Mouse (Mus musculus) NIH3T3 (cell line): Measurements from ENCODE around the gene Depdc5.
A peak's percentile ranks its signal among the peaks of the same experiment; 100 is the strongest.
"Not testable (repeated sequence)": the region's sequence is repeated elsewhere in the genome, so short reads cannot be mapped to it uniquely, and the experiment has no call there.

Experiments used
- DNase-seq: peaks from one replicate; pipeline ENCODE4 v3.0.0-alpha.2; 2012; ENCODE audit warnings: low read depth

The Depdc5 gene

DNA sequence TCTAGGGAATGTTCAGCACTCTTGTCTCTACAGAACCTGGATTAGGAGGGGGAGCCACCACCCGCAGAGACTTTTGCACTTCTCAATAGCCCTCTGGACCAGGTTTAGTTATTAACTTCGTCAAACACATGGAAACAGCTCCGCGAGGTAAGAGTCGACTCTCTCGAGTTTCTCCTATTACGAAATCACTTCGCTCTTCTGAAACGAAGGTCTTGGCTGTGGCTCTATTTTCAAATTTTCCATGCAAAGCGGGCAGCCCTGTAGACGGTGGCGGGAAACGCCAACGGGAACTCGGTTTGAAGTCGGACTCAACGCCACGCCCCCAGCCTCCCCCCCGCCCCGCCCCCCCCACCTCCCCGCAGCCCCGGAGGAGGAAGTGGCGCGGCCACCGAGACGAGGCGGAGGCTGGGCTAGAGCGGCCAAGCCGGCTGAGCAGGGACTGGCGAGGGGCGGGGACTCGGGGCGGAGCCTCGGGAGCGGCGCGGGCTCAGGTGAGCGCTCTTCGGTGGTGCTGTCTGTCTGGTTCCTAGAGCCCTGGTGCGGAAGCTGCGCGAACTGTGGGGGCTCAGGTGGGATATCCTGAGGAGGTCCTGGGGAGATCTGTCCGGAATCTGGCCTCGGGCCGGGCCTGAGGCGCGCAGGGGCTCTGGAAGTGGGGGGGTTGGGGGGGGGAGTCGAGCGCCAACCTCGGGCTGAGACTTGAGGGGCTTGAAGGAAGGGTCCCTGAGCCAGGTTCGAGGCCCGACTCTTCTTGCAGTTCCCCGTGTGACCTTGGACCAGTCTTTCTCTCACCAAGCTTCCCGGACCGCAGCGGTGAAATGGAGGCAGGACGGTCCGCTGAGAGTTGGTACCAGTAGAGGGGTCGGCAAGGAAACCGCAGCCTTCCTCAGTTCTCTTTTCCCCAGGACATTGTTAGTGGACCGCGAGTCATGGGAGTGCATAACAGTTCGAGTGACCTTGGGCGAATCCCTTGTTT, at the start of gene Depdc5:
Depdc5 (plus strand) TSS at position 449 of the 976 bp plus-strand sequence.
- peak; percentile 97 for DNase-seq

DNA sequence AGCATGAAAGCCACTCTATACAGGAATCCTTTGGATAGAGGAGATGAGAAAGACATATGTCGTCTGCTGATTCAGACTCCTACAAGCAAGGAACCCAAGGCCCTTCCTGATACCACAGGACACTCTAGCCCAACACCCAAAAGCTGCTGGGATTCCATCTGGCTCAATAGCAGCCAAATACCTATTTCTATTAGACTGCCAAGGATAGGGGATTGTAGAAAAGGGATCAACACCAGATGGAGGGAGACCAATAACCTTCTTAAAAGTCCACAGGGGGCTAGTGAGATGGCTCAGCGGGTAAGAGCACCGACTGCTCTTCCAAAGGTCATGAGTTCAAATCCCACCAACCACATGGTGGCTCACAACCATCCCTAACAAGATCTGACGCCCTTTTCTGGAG, 48.1 kb upstream of the Depdc5 start:
- no peak for DNase-seq

DNA sequence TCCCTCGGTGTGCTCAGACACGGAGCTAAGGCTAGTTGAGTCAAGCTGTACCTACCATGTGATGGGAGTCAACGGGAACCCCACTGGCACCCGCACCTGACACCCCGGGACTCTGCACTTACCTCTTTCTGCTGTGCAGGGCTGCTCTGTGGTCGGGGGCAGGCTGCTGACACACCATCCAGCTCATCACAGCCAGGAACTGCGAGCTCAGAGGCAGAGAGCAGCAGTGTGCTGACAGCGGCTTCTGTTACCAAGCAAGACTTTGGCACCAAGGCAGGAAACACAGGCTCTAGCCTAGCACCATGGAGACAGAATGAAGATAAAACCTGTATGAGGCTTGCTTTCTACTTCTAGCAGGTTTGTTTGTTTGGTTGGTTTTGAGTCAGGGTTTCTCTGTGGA, 43.0 kb upstream of the Depdc5 start:
- no peak for DNase-seq

DNA sequence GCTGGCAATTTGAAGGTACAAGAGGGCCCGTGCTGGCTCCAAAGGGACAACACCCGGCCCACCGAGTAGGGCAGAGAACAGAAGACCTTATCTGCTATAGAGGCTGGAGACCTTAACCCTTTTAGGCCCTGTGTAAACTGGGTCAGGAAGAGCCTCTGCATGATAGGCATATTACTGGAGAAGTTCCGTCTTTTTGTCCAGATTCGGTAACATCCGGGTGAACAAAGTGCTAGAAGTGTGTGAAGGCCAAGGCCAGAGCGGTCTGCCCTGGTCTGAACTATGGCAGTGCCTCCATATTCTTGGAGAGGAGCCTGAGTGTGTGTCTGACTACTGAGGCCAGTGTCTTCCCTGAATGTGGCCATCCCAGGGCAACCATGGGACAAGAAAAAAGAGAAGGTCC, 36.5 kb upstream of the Depdc5 start, which contains the start of gene Gm20671:
Gm20671 (minus strand) TSS at position 101 of the 400 bp plus-strand sequence.
- DNase-seq = no peak

DNA sequence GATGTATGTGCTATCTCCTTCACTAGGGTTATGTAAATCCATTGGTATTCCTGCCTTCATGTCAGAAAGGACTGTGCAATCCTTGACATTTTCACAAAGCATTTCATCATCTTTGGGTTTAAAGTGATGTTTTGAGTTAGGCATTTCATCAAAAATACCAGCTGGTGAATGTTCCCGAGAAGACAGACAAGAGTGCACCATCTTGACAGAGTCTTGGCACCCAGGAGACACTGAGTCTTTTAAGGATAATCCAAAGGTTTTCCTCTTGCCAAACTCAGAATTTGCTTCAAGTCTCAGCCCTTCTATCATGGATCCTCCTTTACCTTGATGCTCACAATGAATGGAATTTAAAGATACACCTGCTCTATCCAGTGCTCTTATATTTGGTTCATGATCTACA, 34.7 kb upstream of the Depdc5 start:
- not testable (repeated sequence) for DNase-seq

DNA sequence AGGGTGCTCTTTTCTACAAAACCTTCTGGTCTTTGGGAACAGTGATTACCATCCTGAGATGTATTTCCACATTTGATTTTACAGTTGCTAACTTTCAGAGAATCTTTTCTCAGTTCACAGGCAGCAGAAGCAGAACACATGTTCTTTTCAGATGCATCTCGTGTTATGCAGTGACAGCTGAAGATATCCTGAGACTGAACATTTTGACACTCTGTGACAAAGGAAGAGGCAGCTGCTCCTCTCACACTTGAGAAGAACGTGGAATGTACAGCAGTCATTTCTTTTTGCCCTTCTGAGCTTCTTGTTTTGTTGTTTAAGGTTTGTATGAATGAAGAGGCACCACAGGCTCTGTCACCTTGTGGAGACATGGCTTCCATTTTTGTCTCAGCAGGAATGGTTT, 33.4 kb upstream of the Depdc5 start:
- DNase-seq = no peak

DNA sequence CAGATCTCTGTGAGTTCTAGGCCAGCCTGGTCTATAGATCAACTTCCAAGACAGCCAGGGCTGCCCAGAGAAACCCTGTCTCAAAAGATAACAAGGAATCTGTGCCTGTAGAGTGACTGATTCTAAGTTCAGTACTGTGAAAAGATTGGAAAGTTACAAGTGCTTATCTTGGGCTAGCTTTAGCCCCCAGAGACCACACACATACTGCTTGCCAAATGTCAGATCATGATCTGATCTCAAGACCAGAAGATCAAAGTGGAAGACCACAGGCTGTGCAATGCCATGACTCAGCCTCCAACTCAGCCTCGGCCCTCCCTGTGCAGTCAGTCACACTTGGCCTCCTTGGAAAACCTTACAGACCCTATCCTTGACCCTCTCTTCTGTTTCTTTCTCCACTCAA, 29.0 kb upstream of the Depdc5 start:
- DNase-seq = no peak

DNA sequence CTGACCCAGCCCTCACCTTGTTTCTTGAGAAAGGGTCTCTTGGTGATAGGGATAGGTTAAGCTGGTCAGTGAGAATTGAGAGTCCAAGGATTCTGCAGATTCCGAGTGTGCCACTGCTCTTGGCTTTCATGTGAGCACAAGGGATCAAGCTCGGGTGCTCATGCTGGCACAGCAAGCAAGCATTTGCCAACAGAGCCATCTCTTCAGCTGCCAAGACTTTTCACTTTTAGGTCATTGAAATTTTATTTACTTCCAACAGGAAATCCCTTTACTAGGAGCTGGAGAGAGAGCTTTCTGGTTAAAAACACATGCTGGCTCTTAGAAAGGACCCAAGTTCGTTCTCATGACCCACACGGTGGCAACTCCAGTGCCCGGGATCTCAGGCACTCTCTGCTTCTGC, 26.5 kb upstream of the Depdc5 start:
- no peak for DNase-seq

DNA sequence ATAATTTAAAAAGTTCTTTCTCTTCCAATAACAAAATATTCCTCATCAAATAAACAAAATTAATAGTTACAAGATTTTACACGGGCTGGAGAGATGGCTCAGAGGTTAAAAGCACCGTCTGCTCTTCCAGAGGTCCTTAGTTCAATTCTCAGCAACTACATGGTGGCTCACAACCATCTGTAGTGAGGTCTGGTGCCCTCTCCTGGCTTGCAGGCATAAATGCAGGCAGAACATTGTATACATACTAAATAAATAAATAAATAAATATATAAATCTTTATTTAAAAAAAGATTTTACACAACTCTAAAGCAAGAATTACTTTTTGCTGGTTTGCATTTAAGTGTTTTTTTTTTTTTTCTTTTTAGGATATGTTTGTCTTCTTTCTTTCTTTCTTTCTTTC, 23.5 kb upstream of the Depdc5 start:
- no peak for DNase-seq

DNA sequence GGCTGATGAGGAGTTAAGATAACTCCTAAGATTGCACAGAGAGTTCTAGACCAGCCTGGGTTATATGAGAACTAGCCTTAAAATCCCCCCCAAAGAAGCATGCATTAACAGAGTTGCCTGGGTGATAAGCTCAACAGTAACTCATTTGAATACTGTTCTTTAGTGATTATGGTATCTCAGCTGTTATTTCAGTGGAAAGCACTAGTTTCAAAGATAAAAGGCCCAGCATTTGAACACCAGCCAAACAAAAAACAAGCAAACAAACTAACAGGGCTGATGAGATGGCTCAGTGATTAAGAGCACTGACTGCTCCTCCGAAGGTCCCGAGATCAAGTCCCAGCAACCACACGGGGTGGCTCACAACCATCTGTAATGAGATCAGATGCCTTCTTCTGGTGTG, 14.3 kb upstream of the Depdc5 start:
- DNase-seq = no peak

DNA sequence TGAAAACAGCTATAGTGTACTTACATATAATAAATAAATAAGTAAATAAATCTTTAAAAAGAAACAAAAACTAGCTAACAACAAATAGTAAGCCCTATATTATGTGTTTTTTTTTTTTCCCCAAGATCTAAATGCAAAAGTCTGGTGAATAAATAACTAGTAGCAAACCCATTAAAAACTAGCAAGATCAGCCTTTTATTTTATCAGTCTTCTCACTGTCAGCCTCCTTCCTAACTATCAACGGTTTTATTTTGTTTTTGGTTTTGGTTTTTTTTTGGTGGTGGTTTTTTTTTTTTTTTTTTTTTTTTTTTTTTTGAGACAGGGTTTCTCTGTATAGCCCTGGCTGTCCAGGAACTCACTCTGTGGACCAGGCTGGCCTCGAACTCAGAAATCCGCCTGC, 13.9 kb upstream of the Depdc5 start:
- DNase-seq = not testable (repeated sequence)

DNA sequence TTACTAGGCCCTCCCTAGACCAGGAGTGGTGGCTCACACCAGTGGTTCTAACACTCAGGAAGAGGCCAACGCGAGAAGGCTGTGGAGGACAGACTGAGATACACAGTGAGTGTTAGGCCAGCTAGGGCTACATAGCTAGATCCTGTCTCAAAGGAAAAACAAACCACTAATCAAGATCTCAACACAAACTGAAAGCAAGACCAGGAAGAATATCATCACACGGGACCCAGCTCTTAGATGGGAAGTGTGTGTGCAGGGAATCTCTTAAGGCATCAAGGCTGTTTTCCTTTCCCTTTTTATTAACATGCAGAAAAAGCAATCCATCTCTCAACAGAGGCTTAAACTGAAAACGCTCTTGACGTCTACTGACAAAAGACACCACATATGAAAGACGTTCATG, 11.5 kb upstream of the Depdc5 start:
- DNase-seq = no peak

DNA sequence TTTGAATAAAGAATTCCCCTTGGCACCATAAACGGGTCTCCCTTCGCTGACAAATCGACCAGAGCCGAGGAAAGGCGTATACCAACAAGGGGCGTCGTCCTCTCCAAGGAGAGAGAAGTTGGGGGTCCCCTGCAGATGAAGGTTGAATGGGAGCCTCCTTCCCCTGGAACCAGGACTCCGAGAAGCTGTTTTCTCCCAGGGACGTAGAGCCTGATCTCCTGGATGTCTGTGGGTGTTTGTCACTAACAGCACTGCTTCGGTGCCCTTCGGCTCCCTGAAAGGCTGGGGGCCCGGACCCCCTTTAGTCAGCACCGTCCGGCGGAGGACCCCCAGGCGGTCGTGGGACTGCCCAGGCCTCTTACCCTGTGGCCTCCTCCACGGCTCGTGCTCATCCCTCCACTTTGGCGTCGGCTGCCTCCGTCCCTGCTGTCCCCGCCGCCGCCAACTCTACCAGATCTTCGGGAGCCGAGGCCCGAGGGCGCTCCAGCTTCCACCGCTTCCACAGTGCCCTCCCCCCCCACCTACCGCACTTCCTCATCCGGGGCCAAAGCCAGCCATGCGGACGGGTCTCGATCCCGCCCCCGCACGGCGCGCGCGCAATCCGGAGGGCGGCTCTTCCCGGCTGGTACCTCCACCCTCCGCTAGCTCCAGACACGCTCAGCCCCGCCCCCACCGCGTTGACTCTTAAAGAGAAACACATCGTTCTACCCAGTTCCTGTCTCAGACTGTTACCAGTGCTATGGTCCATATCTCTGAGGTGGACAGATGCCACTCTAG, 9.6 kb upstream of the Depdc5 start, which contains the start of gene Prr14l:
Prr14l (minus strand) TSS at position 526 of the 777 bp plus-strand sequence.
- peak; percentile 99 for DNase-seq

DNA sequence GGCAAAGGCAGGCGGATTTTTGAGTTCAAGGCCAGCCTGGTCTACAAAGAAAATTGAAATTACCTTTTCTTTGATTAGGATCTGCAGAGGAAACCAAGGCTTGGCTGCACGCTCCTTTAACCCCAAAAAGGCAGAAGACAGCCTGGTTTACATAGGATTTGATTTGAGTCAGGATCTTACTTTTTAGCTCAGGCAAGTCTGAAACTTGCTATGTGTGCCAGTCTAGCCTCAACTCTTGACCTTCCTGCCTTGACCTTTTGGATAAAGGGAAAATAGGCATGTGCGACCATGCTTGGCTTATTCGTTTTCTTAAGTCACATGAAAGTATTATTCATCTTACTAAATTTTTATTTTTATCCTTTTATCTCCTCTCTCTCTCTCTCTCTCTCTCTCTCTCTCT, 8.7 kb upstream of the Depdc5 start:
- no peak for DNase-seq

DNA sequence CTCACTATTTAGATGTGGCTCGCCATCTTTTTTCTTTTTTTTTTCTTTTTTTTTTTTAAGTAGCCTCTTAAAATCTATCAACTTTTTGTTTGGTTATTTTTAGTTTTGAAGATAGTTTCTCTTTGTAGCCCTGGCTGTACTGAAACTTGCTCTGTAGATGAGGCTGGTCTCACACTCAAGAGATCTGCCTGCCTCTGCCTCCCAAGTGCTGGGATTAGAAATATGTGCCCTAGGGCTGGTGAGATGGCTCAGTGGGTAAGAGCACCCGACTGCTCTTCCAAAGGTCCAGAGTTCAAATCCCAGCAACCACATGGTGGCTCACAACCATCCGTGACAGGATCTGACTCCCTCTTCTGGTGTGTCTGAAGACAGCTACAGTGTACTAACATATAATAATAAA, 8.2 kb upstream of the Depdc5 start:
- DNase-seq = not testable (repeated sequence)

DNA sequence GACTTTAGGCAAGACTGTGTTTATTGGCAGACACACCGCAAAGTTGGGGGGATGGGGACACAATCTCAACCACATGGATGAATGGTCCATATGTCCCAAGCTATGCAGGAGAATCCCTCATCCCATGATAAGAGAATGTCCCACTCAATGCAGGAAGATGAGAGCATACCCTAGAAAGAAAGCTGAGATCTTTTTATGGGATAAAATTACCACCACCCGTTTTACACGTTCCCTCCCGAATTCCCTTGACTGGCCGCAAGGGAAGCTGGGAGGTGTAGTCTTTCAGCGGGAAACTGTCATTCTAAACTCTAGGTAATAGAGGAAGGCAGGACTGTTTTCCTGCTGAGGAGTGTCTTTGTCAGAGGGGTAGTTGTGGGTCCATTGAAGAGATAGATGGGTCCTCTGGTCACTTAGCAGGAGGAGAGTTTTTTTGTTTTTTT, 5.7 kb upstream of the Depdc5 start:
- peak; percentile 69 for DNase-seq

DNA sequence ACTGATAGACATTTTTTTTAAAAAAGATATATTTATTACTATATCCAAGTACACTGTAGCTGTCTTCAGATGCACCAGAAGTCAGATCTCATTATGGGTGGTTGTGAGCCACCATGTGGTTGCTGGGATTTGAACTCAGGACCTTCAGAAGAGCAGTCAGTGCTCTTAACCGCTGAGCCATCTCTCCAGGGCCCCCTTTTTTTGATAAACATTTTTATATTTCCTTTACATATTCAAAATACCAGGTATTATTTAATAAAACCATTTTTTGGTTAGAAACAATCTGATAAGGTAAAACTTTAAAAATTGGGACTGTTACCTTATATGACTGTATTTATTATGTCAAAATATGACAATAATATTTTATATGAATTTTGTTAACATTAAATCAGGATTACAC, 2.4 kb upstream of the Depdc5 start:
- DNase-seq = no peak

DNA sequence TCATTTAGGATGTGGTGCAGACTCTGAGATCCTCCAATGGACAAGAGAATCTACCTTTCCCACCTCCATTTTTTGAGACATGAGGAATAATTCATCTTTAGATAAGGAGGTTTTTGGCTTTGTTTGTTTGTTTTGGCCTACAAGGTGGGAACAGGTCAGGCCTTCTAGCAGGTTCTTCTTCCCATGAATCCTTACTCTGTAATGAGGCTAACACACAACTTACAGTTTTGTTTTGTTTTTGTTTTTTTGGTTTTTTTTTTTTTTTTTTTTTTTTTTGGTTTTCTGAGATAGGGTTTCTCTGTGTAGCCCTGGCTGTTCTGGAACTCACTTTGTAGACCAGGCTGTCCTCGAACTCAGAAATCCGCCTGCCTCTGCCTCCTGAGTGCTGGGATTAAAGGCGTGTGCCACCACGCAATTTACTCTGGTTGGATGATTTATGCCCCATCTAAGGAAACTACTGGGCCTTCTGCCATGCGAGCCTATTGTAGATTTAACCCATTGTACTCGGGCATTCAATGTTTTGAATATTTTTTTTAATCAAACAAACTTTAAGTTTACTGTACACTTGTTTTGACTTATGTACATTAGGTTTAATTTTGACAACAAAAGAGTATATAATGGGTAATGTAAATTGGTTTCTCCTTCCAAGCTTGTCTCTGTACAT, 900 bp upstream of the Depdc5 start:
- DNase-seq = peak; percentile 61

DNA sequence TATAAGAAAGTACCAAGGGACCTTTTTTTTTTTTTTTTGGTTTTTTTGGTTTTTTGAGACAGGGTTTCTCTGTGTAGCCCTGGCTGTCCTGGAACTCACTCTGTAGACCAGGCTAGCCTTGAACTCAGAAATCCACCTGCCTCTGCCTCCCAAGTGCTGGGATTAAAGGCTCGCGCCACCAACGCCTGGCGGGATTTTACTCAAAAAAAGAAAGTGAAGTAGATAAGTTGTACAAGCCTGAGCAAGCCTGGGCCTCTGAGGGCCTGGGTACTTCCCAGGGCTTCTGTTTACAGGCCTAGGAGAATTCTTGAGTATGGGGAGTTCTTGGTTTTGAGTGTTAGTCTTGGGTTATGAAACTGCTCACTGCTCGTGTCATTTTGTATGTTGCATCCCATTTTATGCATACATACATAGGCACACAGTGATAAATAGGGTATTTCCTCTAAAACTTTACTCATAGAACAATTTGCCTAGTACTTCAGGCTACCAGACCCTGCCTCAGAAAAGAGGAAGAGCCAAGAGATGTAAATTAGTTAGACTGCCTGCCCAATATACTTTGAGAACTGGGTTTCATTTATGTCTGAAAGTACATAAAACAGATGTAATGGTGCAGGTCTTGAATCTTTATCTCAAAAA, 6.0 kb downstream of the Depdc5 start:
- DNase-seq = no peak

DNA sequence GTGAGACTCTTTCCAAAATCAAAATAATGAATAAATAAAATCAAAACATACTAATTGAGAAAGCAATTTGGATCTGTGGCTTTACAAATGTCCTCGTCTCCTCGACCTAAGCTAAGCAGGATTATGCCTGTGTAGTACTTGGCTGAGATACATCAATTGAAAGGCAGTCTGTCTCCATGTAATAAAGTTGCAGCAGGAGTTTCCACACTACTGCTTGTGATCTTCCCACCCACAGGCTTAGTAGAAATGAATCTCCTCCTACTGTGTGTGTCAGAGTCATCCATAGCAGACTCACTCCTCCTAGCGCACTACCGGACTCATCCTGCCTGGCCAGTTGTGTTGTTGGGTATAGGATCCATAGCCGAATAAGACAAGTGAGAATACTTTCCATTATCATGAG, 8.8 kb downstream of the Depdc5 start:
- no peak for DNase-seq

DNA sequence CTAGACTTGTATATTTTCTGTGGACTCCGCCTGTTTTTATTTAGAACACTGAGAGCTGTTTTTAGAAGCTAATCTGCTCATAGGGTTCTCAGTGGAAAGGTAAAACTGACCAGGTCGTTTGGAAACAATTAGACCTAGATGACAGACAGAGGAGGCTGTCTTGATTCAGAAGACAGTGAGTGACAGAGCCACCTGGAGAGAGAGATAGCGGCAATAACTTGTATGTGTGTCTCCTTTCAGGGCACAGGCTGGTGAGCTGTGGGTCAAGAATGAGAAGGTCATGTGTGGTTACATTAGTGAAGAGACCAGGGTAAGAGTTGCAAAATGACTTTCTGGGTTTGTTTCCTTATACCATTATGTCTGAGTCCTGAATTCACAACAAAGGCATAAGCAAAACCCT, 23.2 kb downstream of the Depdc5 start:
- DNase-seq = no peak

DNA sequence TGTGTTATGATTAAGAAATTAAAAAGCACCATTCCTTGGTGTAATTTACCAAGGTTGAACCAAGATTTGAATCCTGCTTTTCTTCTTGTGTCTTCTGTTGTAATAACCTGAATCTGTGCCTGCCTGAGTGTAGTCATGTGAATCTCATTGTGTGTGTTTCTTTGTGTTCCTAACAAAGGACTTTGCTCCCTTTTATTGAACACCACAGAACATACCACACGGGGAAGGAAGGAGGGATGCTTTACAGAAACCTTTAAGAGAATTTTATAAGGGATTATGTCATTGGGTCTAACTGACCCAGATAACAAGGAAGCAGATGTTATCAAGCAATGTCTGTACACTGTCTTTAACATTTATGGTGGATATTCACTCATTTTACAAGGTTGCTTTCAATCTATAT, 44.0 kb downstream of the Depdc5 start:
- no peak for DNase-seq
